In genomic region chr4:119536615-119537014, GRCm38 (mm10) we compare ENCODE assay signal across 7 mouse cellular contexts. TPM values are rescaled to one million over a fixed set of nuclear protein-coding genes. Genes with fewer than 3 reads are reported as not detected.
DNase-seq lines count a peak whose midpoint lies in the region; ATAC-seq and TF ChIP-seq lines count a peak whose summit lies in the region.
"Not testable (repeated sequence)": the region's sequence is repeated elsewhere in the genome, so short reads cannot be mapped to it uniquely, and the experiment has no call there.

Gene Foxj3 (plus strand): TSS chr4:119537004.

- TF ChIP-seq POLR2A in heart, adult 2 months (IDR thresholded peaks at IDR 0.05; ENCODE audit: insufficient read depth, low read depth, low read length), result not testable (repeated sequence)

- not testable (repeated sequence) for ATAC-seq in forebrain, embryonic 12.5 days (ENCODE audit: low FRiP score); hindbrain, embryonic 12.5 days (ENCODE audit: low FRiP score); limb, embryonic 15.5 days (ENCODE audit: insufficient number of reproducible peaks, low FRiP score, low TSS enrichment, low read depth); midbrain, embryonic 16.5 days

- TF ChIP-seq CTCF in heart, adult 2 months (IDR thresholded peaks at IDR 0.05), result not testable (repeated sequence)

- H3K9me3 ChIP-seq in forebrain, embryonic 12.5 days; hindbrain, embryonic 12.5 days (replicated peaks); limb, embryonic 15.5 days; midbrain, embryonic 16.5 days (replicated peaks; ENCODE audit: control insufficient read depth, low read length, poor library complexity, severe bottlenecking): not testable (repeated sequence)

- H3K36me3 ChIP-seq in forebrain, embryonic 12.5 days (replicated peaks); heart, adult 2 months (ENCODE audit: control insufficient read depth, insufficient read depth, low read length); hindbrain, embryonic 12.5 days; limb, embryonic 15.5 days; midbrain, embryonic 16.5 days (ENCODE audit: control insufficient read depth, insufficient read depth, low read length): not testable (repeated sequence)

- not testable (repeated sequence) for H3K4me2 ChIP-seq in forebrain, embryonic 12.5 days; hindbrain, embryonic 12.5 days (replicated peaks); limb, embryonic 15.5 days; midbrain, embryonic 16.5 days (ENCODE audit: low read length)

- intact Hi-C loops in heart, adult 2 months (cut with DNase I), result loop anchor here (5.0 kb wide), 2 partner anchors 91 to 289 kb away; no protein-coding TSS in a partner anchor

- not testable (repeated sequence) for DNase-seq in adrenal gland, postnatal 4 days (ENCODE audit: low spot score in 2 of 2); heart, adult 2 months; layer of hippocampus, adult 8-10 months (ENCODE audit: low spot score in 2 of 2)

- TF ChIP-seq EP300 in heart, adult 2 months (IDR thresholded peaks at IDR 0.05; ENCODE audit: insufficient read depth, low read depth, low read length), result not testable (repeated sequence)

- not testable (repeated sequence) for H3K4me3 ChIP-seq in forebrain, embryonic 12.5 days (replicated peaks); heart, adult 2 months; hindbrain, embryonic 12.5 days; limb, embryonic 15.5 days; midbrain, embryonic 16.5 days (ENCODE audit: low read depth, low read length)

- H3K9ac ChIP-seq in forebrain, embryonic 12.5 days; heart, adult 2 months (ENCODE audit: low read depth, low read length); hindbrain, embryonic 12.5 days; limb, embryonic 15.5 days; midbrain, embryonic 16.5 days (ENCODE audit: low read depth, low read length): not testable (repeated sequence)

- not testable (repeated sequence) for H3K27me3 ChIP-seq in forebrain, embryonic 12.5 days; heart, adult 2 months (ENCODE audit: control insufficient read depth, insufficient read depth, low read length); hindbrain, embryonic 12.5 days; limb, embryonic 15.5 days; midbrain, embryonic 16.5 days (ENCODE audit: control insufficient read depth, insufficient read depth, low read depth, low read length)

- not testable (repeated sequence) for H3K27ac ChIP-seq in forebrain, embryonic 12.5 days; heart, adult 2 months; hindbrain, embryonic 12.5 days; limb, embryonic 15.5 days; midbrain, embryonic 16.5 days (ENCODE audit: low read length)

- not testable (repeated sequence) for H3K79me2 ChIP-seq in heart, adult 2 months (replicated peaks; ENCODE audit: control insufficient read depth, insufficient read depth, low read length)

- 88% methylated on average over 4 of the region's 4 CpGs for whole genome bisulfite sequencing in forebrain, embryonic 12.5 days
- 97% methylated on average over 4 of the region's 4 CpGs for WGBS in heart, adult 2 months
- 91% methylated on average over 4 of the region's 4 CpGs for WGBS in hindbrain, embryonic 12.5 days
- WGBS in limb, embryonic 15.5 days, result 84% methylated on average over 4 of the region's 4 CpGs
- WGBS in midbrain, embryonic 16.5 days, result 88% methylated on average over 4 of the region's 4 CpGs

- peaks cover 19% of the 10 kb centered on the region for H3K4me1 ChIP-seq in forebrain, embryonic 12.5 days
- H3K4me1 ChIP-seq in heart, adult 2 months (ENCODE audit: control insufficient read depth, insufficient read depth, low read length), result not testable (repeated sequence)
- H3K4me1 ChIP-seq in hindbrain, embryonic 12.5 days, result peaks cover 12% of the 10 kb centered on the region
- peaks cover 16% of the 10 kb centered on the region; the same call in 1 of the 2 replicates for H3K4me1 ChIP-seq in limb, embryonic 15.5 days
- H3K4me1 ChIP-seq in midbrain, embryonic 16.5 days (ENCODE audit: control insufficient read depth, insufficient read depth, low read length), result peaks cover 18% of the 10 kb centered on the region

RNA-seq across cellular contexts. Expression of gene Foxj3, which starts in this region (rescaled TPM):
- 10 to 100 TPM; 51.2 to 58.2 TPM for total RNA-seq in adrenal gland, postnatal 4 days (2021)
- 31.7 and 32.6 TPM in 2 replicates for polyA plus RNA-seq in forebrain, embryonic 12.5 days (2016; fragmentation: Nextera tagmentation; extraction: Ambion mirVana)
- 10 to 100 TPM; 30.3 to 32.1 TPM for total RNA-seq in heart, adult 2 months (2021)
- 13.5 and 19.4 TPM in 2 replicates for polyA plus RNA-seq in heart, adult 2 months (2012; rRNA removed)
- 27.3 and 29.0 TPM in 2 replicates for polyA plus RNA-seq in hindbrain, embryonic 12.5 days (2016; fragmentation: Nextera tagmentation; extraction: Ambion mirVana)
- total RNA-seq in layer of hippocampus, adult 8-10 months (2022), result 10 to 100 TPM; 71.9 to 96.3 (median 78.0) TPM
- polyA plus RNA-seq in limb, embryonic 15.5 days (2015; fragmentation: Nextera tagmentation; extraction: Ambion mirVana), result 22.2 and 26.7 TPM in 2 replicates
- polyA plus RNA-seq in midbrain, embryonic 16.5 days (2015; fragmentation: Nextera tagmentation; extraction: Ambion mirVana), result 36.7 and 42.8 TPM in 2 replicates
